Mouse (Mus musculus): ENCODE data around the gene Igsf3. TPM values are rescaled to one million over a fixed set of nuclear protein-coding genes. Genes with fewer than 3 reads are reported as not detected.

The Igsf3 gene
- polyA plus RNA-seq, 1 experiment from 2014 or later: 22.7 TPM

DNA sequence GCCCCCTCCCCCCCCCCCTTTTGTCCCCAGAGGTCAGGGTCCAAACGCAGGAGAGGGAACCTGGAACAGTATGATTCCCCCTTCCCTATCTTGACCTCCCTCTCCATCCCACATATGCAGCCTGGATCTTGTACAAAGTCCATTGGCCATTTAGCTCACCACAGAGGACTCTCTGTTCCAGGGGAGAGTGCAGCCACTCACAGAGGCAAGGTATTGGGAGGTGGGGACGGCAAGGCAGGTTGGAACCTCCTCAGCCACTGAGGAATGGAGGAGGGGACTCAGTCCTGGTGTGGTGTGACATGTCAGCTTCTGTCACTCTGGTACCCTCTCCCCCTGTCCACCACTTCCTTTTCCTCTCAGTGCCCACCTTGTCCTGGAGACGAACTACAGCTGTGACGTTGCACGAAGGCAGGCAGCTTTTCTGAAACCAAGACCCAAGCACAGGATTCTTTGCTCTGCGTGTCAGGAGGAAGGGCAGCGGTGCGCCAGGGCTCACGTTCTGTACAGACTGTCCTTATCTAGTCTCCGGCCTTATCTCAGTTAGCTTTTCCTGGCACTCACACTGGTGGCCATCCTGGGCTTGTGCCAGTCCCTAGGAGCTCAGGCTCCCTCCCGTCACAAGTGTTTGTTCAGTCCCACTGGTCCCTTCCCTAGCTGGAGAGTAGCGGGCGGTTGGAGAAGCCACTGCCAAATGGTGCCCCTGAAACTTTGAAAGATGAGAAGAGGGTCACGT, 130.3 kb downstream of the Igsf3 start:
- Histone ChIP-seq H3K4me3 (no peak overlapping the region), H3K27me3 (ENCODE audit: low read depth, poor library complexity, severe bottlenecking) (peaks cover 18% of the 10 kb centered on the region; the same call in 1 of the 2 replicates), H3K36me3 (no peaks in the 10 kb centered on the region; the same call in 1 of the 2 replicates), H3K27ac (replicated peaks) (peak overlapping the region; percentile 80), H3K4me1 (peaks cover 23% of the 10 kb centered on the region), H3K9me3 (replicated peaks) (peaks cover 8% of the 10 kb centered on the region)
- DNase-seq (ENCODE audit: low spot score): no peak
- 70% methylated on average over 14 of the region's 14 CpGs for WGBS

DNA sequence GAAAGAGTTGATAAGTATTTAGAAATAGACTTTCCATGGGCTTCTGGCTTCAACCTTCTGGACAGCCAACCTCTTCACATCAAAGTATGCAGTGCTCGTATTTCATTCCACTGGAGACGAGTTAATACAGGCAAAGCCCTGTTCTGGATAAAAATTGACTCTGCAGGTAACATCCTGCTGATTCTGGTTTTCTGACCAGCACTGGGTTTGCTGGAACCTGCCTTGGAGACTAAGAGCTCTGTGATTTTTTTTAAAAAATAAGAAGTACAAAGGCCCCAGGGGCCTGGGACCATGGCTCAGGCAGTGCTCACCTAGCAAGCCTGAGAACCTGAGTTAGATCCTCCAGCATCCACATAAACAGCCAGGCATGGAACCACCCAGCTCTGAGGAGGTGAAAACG, 130.9 kb downstream of the Igsf3 start:
- Histone ChIP-seq H3K36me3 (no peaks in the 10 kb centered on the region; the same call in 1 of the 2 replicates), H3K27ac (replicated peaks) (no peak overlapping the region), H3K27me3 (ENCODE audit: low read depth, poor library complexity, severe bottlenecking) (peaks cover 13% of the 10 kb centered on the region; the same call in 1 of the 2 replicates), H3K4me3 (no peak overlapping the region), H3K9me3 (replicated peaks) (peaks cover 8% of the 10 kb centered on the region), H3K4me1 (peaks cover 19% of the 10 kb centered on the region)
- WGBS: 73% methylated on average over 3 of the region's 3 CpGs
- DNase-seq (ENCODE audit: low spot score): no peak

DNA sequence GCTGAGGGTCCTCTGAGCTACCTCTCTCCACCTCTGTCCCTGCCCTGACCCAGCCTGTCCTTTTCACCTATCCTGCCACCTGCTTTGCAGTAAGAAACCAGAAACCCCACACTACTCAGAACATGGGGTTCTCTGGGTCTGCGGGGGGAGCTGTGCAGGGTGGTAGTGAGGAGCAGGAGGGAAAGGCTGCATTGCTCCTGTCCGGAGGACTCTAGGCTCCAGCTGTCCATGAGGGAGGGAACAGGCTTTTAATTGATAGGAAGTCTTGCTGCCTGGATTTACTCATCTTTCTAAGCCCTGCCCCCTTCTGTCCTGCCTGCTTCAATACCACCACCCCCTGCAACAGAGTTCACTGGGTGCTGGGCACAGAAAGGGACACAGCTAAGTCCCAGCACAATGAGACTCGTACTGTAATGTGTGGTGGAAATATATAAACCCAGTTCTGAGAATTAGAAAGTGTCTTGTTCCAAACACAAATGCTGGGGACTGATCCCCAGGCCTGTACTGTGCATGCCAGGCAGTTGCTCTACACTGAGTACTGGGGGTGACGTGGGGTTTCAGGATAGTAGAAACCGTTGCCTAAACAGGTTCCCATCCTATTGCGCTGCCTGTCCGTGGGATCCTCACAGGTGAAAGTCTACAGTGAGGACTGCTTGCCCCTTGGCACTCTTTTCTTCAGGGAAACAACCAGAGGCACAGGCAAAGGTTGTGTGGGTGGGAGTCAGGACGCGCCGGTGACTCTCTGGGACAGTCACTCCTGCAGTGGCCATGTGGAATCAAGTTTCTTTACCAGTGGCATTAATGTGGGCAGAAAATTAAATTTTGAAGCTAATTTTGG, 133.0 kb downstream of the Igsf3 start:
- Histone ChIP-seq H3K9me3 (replicated peaks) (peaks cover 8% of the 10 kb centered on the region), H3K4me1 (peaks cover 30% of the 10 kb centered on the region), H3K27me3 (ENCODE audit: low read depth, poor library complexity, severe bottlenecking) (0 out of 2 replicates have a peak, but pooled peaks cover 6% of the 10 kb centered on the region), H3K36me3 (no peaks in the 10 kb centered on the region; the same call in 1 of the 2 replicates), H3K27ac (replicated peaks) (no peak overlapping the region), H3K4me3 (no peak overlapping the region)
- no peak for DNase-seq (ENCODE audit: low spot score)
- WGBS: 88% methylated on average over 10 of the region's 10 CpGs

DNA sequence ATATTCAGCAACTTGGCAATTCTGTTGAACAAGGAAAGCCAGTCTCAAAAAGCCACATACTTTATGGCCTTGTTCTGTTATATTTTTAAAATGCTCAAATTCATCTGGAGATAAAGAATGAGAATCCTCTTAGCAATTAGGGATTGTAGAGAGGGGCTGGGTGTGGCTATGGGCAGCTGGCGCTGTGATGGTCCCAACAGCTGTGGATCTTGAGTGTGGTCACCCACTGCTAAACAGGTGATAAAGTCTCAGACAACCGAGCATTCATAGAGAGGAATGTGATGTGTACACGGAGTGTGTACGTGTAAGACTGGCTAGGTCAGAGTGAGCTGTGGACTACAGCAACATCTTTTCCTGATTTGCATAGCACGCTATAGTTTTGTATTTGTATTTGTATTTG, 133.7 kb downstream of the Igsf3 start:
- Histone ChIP-seq H3K4me3 (no peak overlapping the region), H3K36me3 (no peaks in the 10 kb centered on the region; the same call in 1 of the 2 replicates), H3K9me3 (replicated peaks) (peaks cover 8% of the 10 kb centered on the region), H3K27ac (replicated peaks) (no peak overlapping the region), H3K4me1 (peaks cover 29% of the 10 kb centered on the region), H3K27me3 (ENCODE audit: low read depth, poor library complexity, severe bottlenecking) (0 out of 2 replicates have a peak, but pooled peaks cover 6% of the 10 kb centered on the region)
- no peak for DNase-seq (ENCODE audit: low spot score)
- 89% methylated on average over 5 of the region's 5 CpGs for WGBS

Other genes with a start within 250 kb of the Igsf3 start
- gene Cd2, start 89.1 kb upstream of the Igsf3 start, polyA plus RNA-seq (2016; fragmentation: Nextera tagmentation; extraction: Ambion mirVana): 0.10 TPM in 1 of 2 replicates, not detected in the other
- gene Atp1a1, start 227.6 kb downstream of the Igsf3 start, polyA plus RNA-seq (2016; fragmentation: Nextera tagmentation; extraction: Ambion mirVana): 39.6 and 43.5 TPM in 2 replicates